Mouse (Mus musculus) fat pad, adult 2 months (tissue): ENCODE results near the gene Tekt1.

Experiments used
- DNase-seq: peaks from one replicate; pipeline ENCODE4 v3.0.0-alpha.2; 2011; ENCODE audit warnings: low read depth, low spot score; ENCODE audit errors: extremely low read depth

Tekt1 gene

GRCm38 (mm10) chr11:72391181-72391580 is 28.9 kb upstream of the Tekt1 start:
- no peak for DNase-seq

DNA sequence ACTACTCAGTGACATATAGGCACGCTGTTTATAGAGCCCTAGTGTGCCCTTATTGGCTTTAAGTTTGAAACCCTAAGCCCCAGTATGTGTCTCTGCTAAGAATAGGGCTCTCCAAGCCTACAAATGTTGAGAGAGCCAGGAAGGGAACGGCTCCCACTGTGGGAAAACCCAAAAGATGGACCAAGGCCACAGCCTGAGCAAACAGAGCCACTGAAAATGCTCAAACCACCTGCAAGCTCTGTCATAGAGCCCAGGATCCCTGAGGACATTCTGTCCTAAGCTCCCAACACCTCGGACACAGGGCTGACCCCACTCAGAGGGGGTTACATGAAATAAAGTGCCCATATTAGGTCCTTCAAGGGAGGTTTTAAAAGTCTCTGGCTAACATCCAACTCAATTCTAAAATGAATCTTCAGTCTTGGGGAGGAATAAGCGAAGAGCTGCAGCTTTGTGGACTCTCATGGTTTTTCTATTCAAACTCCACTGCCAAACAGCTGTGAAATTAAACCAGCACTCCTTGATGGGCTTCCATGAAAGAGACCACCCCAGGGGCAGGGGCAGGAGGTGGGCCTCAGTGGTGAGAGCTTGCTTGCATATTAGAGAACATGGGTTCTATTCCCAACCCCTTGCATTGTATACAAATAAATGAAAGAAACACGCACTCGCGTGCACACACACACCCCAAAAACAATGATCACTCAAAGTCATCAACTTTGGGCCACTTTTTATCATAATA is 27.3 kb upstream of the Tekt1 start:
- no peak for DNase-seq

DNA sequence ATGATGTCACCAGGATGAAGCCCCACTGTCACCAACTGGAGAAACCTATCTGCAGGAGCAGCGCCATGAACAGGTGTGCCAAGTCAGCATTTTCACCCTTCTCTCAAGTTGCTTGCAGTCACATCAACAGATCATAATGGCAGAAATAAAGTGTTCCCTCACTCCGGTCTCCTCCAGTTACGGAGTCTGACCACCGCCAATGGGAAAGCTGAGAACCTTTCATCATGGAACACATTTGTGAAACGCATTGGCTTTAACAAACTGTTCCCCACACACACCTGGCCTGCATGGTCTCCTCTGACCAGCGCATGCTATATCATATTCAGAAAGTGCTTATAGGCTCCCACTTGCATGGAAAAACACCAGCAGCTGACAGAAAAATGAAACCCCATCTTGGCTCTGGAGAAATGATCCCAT is 25.9 kb upstream of the Tekt1 start:
- no peak for DNase-seq

GRCm38 (mm10) chr11:72379351-72379750 is 17.1 kb upstream of the Tekt1 start:
- no peak for DNase-seq

DNA sequence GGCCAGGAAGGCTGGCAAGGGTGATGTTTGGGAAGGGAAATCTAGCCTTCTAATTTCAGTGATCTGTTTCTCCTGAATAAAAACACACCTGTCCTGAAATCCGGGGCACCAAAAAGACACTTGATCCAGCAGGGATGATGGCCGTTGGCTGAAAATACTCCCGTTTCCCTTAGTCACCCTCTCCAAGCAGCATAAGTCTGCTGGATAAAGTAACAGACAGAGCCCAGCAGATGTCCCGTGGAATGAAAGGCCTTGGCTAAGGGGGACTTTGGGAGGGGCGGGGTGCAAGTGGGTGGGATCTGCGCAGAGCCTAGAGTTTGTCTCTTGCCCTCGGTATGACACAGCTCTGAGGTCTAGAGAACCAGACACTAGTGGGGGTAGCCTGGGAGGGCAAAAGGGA is 16.0 kb upstream of the Tekt1 start:
- DNase-seq = no peak

GRCm38 (mm10) chr11:72376562-72376961 is 14.3 kb upstream of the Tekt1 start:
- DNase-seq = no peak

- DNase-seq = no peak
Measured at GRCm38 (mm10) chr11:72369904-72370672, 7.8 kb upstream of the Tekt1 start.

- DNase-seq = no peak
Measured at GRCm38 (mm10) chr11:72367934-72368674, 5.9 kb upstream of the Tekt1 start.

DNA sequence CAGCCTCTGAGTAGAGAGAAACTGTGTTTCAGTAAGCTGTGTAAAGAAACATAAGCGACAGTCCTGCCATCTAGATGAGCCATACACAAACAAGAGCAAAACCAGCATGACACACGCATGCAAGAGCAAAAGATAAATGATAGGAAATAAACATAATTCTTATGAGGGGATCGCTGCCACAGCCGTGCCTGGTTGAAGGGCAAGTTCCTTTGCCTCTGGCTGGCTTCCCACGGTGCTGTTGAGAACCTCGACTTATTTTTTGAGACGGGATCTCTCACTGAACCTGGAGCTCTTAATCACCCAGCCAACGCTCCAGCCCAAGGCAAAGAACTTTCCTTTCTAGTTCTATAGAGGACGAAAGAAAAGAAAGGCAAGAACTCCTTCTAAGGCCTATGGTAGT is 3.9 kb upstream of the Tekt1 start:
- DNase-seq = no peak

DNA sequence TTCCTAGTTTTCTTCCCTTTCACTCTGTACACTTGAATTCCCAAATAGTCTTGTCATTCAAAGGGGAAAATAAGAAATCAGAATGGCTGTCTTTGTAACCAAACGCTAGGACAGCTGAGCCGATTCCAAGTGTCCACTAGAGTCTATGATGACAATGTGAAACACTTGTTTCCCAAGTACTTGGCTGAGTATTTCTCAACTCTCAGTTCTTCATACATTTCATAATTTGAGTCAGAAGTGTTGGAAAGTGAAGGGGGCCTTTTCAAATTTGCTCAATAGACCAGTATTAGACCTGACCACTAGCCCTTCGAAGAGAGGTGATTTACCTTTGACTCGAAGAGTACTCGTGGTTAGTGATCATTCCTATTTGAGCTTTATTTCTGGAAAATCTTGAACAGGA is 2.3 kb upstream of the Tekt1 start:
- DNase-seq = no peak

DNA sequence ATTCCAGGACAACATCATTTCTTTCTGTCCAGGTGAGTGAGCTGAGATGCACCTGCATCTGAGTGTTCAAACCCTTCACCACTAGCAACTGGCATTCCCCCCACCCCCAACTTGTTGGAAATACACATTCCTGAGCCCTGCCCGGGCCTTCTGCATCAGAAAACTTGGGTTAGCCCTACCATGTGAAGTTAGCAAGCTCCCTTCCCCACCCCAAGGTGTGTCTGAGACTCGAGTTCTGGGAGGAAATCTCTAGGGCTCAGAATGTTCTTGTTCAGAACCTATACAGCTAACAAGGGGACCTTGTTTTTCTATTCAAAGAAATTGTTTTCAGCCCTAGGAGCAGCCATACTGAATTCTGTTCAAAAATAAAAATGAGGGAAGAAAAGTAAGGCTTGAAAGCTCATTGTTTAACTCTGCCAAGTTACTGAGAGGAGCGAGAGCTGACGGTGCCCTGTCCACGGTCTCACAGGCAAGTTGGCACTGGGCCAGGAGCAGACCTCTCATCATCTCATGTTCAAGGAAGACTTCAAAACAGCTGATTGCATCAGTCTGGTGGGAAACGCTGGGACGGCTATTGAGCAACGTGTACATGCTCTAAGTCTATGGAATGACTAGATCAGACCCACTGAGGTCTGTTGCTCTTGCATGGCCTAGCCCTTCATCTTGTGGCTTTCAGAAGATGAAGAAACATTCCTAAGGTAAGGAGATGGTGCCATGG is 1.4 kb upstream of the Tekt1 start:
- DNase-seq = no peak

DNA sequence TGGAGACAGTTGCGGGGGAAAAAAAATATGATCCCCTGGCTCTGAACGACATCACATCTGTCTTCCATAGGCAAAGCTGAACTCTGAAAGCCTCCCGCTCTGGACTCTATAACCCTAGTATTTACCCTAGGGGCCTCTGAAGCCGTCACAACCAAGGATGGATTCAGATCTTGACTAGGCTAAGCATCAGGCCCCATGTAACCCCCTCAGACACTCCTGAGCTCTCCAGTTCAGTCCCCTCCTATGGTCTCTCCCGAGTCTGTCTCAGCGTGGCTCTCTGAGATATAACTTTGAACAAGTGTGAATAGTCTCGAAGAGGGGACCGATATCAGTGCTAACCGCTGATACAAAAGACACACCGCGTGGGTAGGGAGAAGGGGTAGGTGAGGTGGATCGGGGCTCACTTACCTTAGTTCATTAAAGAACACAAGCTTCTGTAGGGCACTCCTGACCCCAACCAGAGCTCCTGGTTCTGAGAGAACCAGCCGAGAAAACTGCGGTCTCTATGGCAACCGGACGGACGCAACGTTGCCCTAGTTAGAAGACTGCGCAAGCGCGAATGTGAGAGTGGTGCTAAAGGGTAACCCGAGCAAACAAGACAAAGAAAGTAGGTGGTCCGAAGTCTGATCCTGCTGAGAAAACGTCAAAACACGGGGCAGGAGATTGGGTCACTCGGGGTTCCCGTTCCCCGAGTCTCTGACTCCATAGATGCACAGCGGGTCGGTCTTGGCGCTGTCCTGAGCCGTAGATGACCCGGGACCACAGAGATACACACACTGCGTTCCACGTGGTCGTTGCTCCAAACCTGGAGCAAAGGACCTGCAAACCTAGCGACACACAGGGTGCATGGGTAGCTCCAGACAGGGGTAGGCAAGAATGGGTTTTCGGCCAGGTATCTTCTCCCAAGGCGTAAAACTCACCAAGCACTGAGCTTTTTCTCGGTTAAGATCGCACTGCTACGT is 576 bp downstream of the Tekt1 start:
- DNase-seq = no peak

DNA sequence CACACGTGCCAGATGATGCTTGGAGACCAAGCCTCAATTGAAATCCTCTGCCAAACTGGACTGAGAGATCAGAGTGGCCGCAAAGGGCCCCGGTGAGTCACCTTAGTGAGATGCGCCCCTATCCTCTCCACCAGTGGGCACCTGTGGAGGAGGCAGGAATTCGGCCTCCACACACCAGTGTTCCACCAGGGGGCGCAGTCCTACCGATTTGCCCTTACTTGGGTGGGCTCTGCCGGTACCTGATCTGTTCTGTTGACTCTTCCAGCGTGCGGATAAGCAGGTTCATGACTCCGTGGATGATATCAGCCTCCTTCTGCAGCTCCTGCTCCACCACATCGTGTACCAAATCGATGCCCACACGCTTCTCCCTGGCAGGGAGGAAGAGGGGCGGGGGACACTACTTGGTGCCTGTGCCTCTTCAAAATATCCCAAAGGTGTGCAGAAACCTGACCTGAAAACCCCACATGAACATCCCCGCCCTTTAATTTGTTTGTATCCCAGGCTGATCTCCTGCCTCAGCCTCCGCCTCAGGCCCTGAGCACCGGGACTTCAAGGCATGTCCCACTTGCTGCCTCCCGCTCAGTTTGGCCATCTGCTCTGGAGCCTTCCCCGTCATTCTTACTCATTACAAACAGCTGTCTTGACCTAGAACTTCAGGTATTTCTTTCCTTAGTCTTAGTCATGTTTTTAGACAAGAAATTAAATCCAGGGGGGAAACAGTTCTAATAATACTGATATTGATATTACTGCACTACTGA is 7.1 kb downstream of the Tekt1 start:
- no peak for DNase-seq

- no peak for DNase-seq
Measured at GRCm38 (mm10) chr11:72353186-72353585, 9.1 kb downstream of the Tekt1 start.

- DNase-seq = no peak
Measured at GRCm38 (mm10) chr11:72352272-72352671, 10.0 kb downstream of the Tekt1 start.

DNA sequence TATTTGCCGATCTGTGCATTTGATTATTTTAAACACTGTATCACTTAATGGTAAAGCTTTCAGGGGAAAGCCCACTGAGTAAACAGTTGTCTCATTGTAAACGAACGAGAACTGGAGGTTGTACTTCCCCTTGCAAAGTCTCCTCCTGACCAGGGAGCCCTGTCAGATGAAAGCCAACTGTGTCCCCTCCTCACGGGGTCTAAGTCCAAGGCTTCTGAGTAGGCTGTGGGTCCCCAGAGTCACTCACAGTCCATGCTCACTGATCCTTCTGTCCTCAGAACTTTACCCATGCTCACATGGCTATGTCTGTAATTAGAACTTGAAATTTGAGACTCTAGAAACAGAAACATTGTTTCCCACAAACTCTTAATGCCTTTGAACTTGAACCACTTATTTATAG is 12.6 kb downstream of the Tekt1 start:
- no peak for DNase-seq

- DNase-seq = no peak
Measured at GRCm38 (mm10) chr11:72349016-72349415, 13.2 kb downstream of the Tekt1 start.

DNA sequence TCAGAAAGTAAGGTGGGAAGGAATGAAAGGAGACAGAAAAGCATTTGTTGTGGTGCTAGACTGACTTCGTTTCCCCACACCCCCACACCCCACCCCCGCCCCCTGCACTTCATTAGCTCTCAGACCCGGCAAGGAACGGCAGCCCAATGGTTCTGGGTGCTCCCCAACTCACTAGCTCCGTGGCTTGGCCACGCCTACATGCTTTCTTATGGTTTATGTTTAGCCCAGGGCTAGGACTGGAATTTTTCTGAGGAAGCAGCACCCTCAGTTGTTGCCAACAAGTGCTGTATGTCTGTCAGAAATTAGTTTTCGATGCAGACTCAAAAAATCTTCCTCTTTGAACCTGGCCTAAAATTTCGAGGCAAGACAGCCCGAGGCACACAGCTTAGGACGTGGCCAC is 13.7 kb downstream of the Tekt1 start:
- DNase-seq = no peak

- no peak for DNase-seq
Measured at GRCm38 (mm10) chr11:72344486-72344885, 17.8 kb downstream of the Tekt1 start.
